7 mouse cellular contexts compared by ENCODE assay signal in the genomic region with DNA sequence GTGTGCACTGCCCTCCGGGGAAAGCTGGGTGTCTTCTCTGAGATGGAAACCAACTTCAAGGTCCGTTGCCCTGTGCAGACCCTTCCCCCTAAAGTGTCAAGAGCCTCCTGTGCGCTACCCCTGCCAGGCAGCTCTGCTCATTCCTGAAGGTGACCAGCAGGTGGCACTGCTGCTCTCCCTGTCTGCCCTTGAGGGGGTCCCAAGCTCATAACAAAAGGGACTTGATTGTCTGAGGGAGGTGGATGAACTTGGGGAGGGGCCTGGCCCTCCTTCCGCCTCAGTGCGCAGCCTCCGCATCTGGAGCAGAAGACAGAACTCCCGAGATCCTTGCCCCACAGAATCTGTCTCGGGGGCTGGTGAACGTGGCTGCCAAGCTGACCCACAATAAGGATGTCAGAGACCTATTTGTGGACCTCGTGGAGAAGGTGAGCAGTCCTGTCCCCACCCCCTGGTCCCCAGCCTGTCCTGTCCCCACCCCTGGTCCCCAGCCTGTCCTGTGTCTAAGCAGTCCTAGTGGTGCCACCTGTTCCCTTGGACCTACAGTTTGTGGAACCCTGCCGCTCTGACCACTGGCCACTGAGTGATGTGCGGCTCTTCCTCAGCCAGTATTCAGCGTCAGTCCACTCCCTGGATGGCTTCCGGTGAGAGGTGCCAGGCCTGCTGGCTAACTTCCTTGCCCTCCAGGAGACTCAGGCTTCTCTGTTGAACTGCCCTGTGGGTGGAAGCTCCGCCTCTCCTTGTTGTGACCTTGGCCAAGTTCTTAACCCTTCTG. TPM values are rescaled to one million over a fixed set of nuclear protein-coding genes. Genes with fewer than 3 reads are reported as not detected.
DNase-seq lines count a peak whose midpoint lies in the region; ATAC-seq and TF ChIP-seq lines count a peak whose summit lies in the region.

No protein-coding gene starts in this region.

- DNase-seq in 3T3-L1 (ENCODE audit: low read depth, low spot score) = peak; percentile 59
- DNase-seq in CD8-positive naive resting alpha-beta T cell, adult 2 months (ENCODE audit: low read depth in 2 of 2, low spot score in 2 of 2) = peak; percentile 49 to 65
- peak; percentile 87 to 89 for DNase-seq in cerebellum, postnatal 10 days
- peak; percentile 57 for DNase-seq in kidney, adult 9 months
- DNase-seq in lung, postnatal 4 days = peak; percentile 76 to 82
- peak; percentile 57 for DNase-seq in stomach, postnatal 0 days (ENCODE audit: low spot score)

- peak overlapping the region; percentile 49; the same call in 1 of the 2 replicates for H3K9ac ChIP-seq in heart, embryonic 11.5 days (ENCODE audit: low read depth, low read length)
- 0 out of 2 replicates have a peak overlapping the region, but pooled peaks have one; percentile 27 for H3K9ac ChIP-seq in stomach, postnatal 0 days (ENCODE audit: low read length)

- H3K4me2 ChIP-seq in heart, embryonic 11.5 days = peak overlapping the region; percentile 45
- H3K4me2 ChIP-seq in stomach, postnatal 0 days (replicated peaks; ENCODE audit: low read depth) = peak overlapping the region; percentile 39; the same call in 1 of the 2 replicates

- WGBS in heart, embryonic 11.5 days (ENCODE audit: insufficient replicate concordance) = 49% methylated on average over 15 of the region's 15 CpGs
- 37% methylated on average over 14 of the region's 15 CpGs for WGBS in stomach, postnatal 0 days

- TF ChIP-seq EP300 in stomach, postnatal 0 days (optimal IDR thresholded peaks at IDR 0.05) = no peak

- peaks cover 18% of the 10 kb centered on the region for H3K36me3 ChIP-seq in heart, embryonic 11.5 days (ENCODE audit: control insufficient read depth, insufficient read depth, low read length)
- peaks cover 18% of the 10 kb centered on the region for H3K36me3 ChIP-seq in stomach, postnatal 0 days (ENCODE audit: control insufficient read depth, insufficient read depth, low read length)

- no peaks in the 10 kb centered on the region for H3K27me3 ChIP-seq in heart, embryonic 11.5 days (ENCODE audit: control insufficient read depth, insufficient read depth, low read length)
- no peaks in the 10 kb centered on the region for H3K27me3 ChIP-seq in stomach, postnatal 0 days (ENCODE audit: control insufficient read depth, insufficient read depth, low read length)

- H3K9me3 ChIP-seq in heart, embryonic 11.5 days (replicated peaks; ENCODE audit: control insufficient read depth, low read length) = no peaks in the 10 kb centered on the region
- H3K9me3 ChIP-seq in stomach, postnatal 0 days (ENCODE audit: control insufficient read depth, low read length) = no peaks in the 10 kb centered on the region

- TF ChIP-seq CTCF in stomach, postnatal 0 days (IDR thresholded peaks at IDR 0.05; ENCODE audit: low read depth) = peak; percentile 93

- no peak for ATAC-seq in heart, embryonic 11.5 days (replicated peaks; ENCODE audit: insufficient number of reproducible peaks, low FRiP score, low TSS enrichment)
- ATAC-seq in stomach, postnatal 0 days (ENCODE audit: low FRiP score, low TSS enrichment) = no peak

- peak overlapping the region; percentile 22; the same call in 1 of the 2 replicates for H3K27ac ChIP-seq in heart, embryonic 11.5 days (ENCODE audit: low read depth, low read length)
- peak overlapping the region; percentile 56; the same call in 1 of the 2 replicates for H3K27ac ChIP-seq in stomach, postnatal 0 days (replicated peaks)

- H3K4me1 ChIP-seq in heart, embryonic 11.5 days (ENCODE audit: control insufficient read depth, insufficient read depth, low read length) = peaks cover 17% of the 10 kb centered on the region
- no peaks in the 10 kb centered on the region for H3K4me1 ChIP-seq in stomach, postnatal 0 days (replicated peaks; ENCODE audit: control insufficient read depth, insufficient read depth)

- H3K4me3 ChIP-seq in heart, embryonic 11.5 days (ENCODE audit: low read depth, low read length) = peak overlapping the region; percentile 4; the same call in 1 of the 2 replicates
- peak overlapping the region; percentile 12; the same call in 1 of the 2 replicates for H3K4me3 ChIP-seq in stomach, postnatal 0 days (ENCODE audit: low read depth, low read length)

RNA-seq across cellular contexts. Expression of gene Fibp, which starts 3.6 kb away (rescaled TPM):
- polyA plus RNA-seq in heart, embryonic 11.5 days (2014; fragmentation: Nextera tagmentation; extraction: Ambion mirVana) = 73.6 and 79.8 TPM in 2 replicates
- polyA plus RNA-seq in stomach, postnatal 0 days (2015; fragmentation: Nextera tagmentation; extraction: Ambion mirVana) = 103 and 111 TPM in 2 replicates

RNA-seq across cellular contexts. Expression of gene Ctsw, which starts 4.3 kb away (rescaled TPM):
- polyA plus RNA-seq in heart, embryonic 11.5 days (2014; fragmentation: Nextera tagmentation; extraction: Ambion mirVana) = 0.84 and 0.86 TPM in 2 replicates
- 0.29 and 0.50 TPM in 2 replicates for polyA plus RNA-seq in stomach, postnatal 0 days (2015; fragmentation: Nextera tagmentation; extraction: Ambion mirVana)

RNA-seq across cellular contexts. Expression of gene Ccdc85b, which starts 6.3 kb away (rescaled TPM):
- 8.1 and 10.0 TPM in 2 replicates for polyA plus RNA-seq in heart, embryonic 11.5 days (2014; fragmentation: Nextera tagmentation; extraction: Ambion mirVana)
- polyA plus RNA-seq in stomach, postnatal 0 days (2015; fragmentation: Nextera tagmentation; extraction: Ambion mirVana) = 11.6 and 12.5 TPM in 2 replicates

RNA-seq across cellular contexts. Expression of gene Efemp2, which starts 9.8 kb away (rescaled TPM):
- 72.2 and 72.5 TPM in 2 replicates for polyA plus RNA-seq in heart, embryonic 11.5 days (2014; fragmentation: Nextera tagmentation; extraction: Ambion mirVana)
- polyA plus RNA-seq in stomach, postnatal 0 days (2015; fragmentation: Nextera tagmentation; extraction: Ambion mirVana) = 59.7 and 67.0 TPM in 2 replicates

RNA-seq across cellular contexts. Expression of gene Fosl1, which starts 16.6 kb away (rescaled TPM):
- not detected in 2 replicates for polyA plus RNA-seq in heart, embryonic 11.5 days (2014; fragmentation: Nextera tagmentation; extraction: Ambion mirVana)
- 0.16 and 0.33 TPM in 2 replicates for polyA plus RNA-seq in stomach, postnatal 0 days (2015; fragmentation: Nextera tagmentation; extraction: Ambion mirVana)
